Mouse (Mus musculus): ENCODE results near the gene Map3k5. TPM values are rescaled to one million over a fixed set of nuclear protein-coding genes. Genes with fewer than 3 reads are reported as not detected.

The Map3k5 gene
- total and polyA plus RNA-seq, 3 experiments = 15.8 to 31.0 (median 27.6) TPM

GRCm38 (mm10) chr10:19948381-19948780 is 14.1 kb downstream of the Map3k5 start:
- Histone ChIP-seq H3K9me3 (replicated peaks; ENCODE audit: low read length) (peaks cover 2% of the 10 kb centered on the region), H3K36me3 (replicated peaks in 1 of 2; ENCODE audit: control insufficient read depth in 1 of 2, insufficient read depth in 1 of 2, low read length in 1 of 2) (peaks cover 20 to 76% of the 10 kb centered on the region in 2 experiments), H3K4me1 (ENCODE audit: control insufficient read depth in 1 of 2, insufficient read depth in 2 of 2) (peaks cover 14 to 68% of the 10 kb centered on the region in 2 experiments), H3K9ac (ENCODE audit: insufficient read depth, low read depth) (no peak overlapping the region), H3K27ac (ENCODE audit: insufficient read depth, low read depth) (no peak overlapping the region), H3K4me2 (ENCODE audit: insufficient read depth, low read depth, poor library complexity, severe bottlenecking) (no peak overlapping the region), H3K4me3 (replicated peaks in 1 of 3; ENCODE audit: low read depth in 2 of 3, low read length in 2 of 3, poor library complexity in 1 of 3) (no peak overlapping the region), H3K27me3 (replicated peaks) (no peaks in the 10 kb centered on the region), H3K79me2 (replicated peaks; ENCODE audit: control insufficient read depth, extremely low read depth, insufficient read depth, poor library complexity, severe bottlenecking) (peaks cover 73% of the 10 kb centered on the region)
- TF ChIP-seq POLR2A (IDR thresholded peaks at IDR 0.05; ENCODE audit: low read depth, low read length) (no peak), POLR2AphosphoS2 (IDR thresholded peaks at IDR 0.05; ENCODE audit: low read depth, low read length) (no peak), KAT2A (IDR thresholded peaks at IDR 0.05; ENCODE audit: insufficient replicate concordance, low read length) (no peak), TBP (conservative IDR thresholded peaks at IDR 0.05; ENCODE audit: low read depth, low read length) (no peak), MAX (IDR thresholded peaks at IDR 0.05; ENCODE audit: low read length) (no peak), ZMIZ1 (IDR thresholded peaks at IDR 0.05; ENCODE audit: low read depth, low read length) (no peak), MAFK (IDR thresholded peaks at IDR 0.05; ENCODE audit: insufficient replicate concordance, low read length) (no peak), NRF1 (IDR thresholded peaks at IDR 0.05; ENCODE audit: low read depth, low read length) (no peak), SMC3 (IDR thresholded peaks at IDR 0.05; ENCODE audit: low read depth, low read length) (no peak), BHLHE40 (IDR thresholded peaks at IDR 0.05; ENCODE audit: low read depth, low read length) (no peak), E2F4 (IDR thresholded peaks at IDR 0.05; ENCODE audit: insufficient replicate concordance, low read depth, low read length) (no peak), PAX5 (IDR thresholded peaks at IDR 0.05; ENCODE audit: low read length) (no peak), IRF4 (IDR thresholded peaks at IDR 0.05; ENCODE audit: low read depth, low read length) (no peak), SIN3A (IDR thresholded peaks at IDR 0.05; ENCODE audit: low read length) (no peak), CTCF (conservative IDR thresholded peaks at IDR 0.05 in 1 of 2, IDR thresholded peaks at IDR 0.05 in 1 of 2; ENCODE audit: low read depth in 2 of 2, low read length in 2 of 2) (no peak)
- dilution Hi-C loops (cut with MboI; ENCODE audit: extremely low pct_ligation_motif_present, extremely low pct_unique_long_range_greater_than_20kb, low sequenced_read_pairs) (no loop called here), in situ Hi-C loops (cut with MboI; ENCODE audit: low pct_ligation_motif_present, low pct_unique_long_range_greater_than_20kb, low sequenced_read_pairs) (no loop called here)
- no peak for DNase-seq (ENCODE audit: extremely low read depth)

DNA sequence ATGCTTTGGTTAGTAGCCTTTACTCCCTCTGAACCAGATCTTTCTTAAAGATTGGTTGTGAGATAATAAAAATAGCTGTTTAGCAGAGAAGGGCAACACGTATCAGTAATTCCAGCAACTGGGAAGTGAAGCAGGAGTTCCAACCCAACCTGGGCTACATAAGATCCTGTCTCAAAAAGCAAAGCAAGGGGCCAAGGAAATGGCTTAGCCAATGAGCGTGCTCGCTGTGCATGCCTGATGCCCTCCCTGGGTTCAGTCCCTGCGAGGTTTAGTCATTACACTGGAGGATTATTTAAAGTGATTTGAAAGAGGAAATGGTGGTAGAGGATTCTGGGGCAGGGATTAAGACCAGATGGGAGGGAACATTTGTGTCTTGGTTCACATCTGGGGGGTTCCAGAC is 14.8 kb downstream of the Map3k5 start:
- no peak overlapping the region for H3K9ac ChIP-seq (ENCODE audit: insufficient read depth, low read depth)
- H3K27ac ChIP-seq (ENCODE audit: insufficient read depth, low read depth) = peak overlapping the region; percentile 19; the same call in 1 of the 2 replicates
- H3K4me1 ChIP-seq (ENCODE audit: control insufficient read depth in 1 of 2, insufficient read depth in 2 of 2) = peaks cover 19 to 69% of the 10 kb centered on the region in 2 experiments
- dilution Hi-C loops (cut with MboI; ENCODE audit: extremely low pct_ligation_motif_present, extremely low pct_unique_long_range_greater_than_20kb, low sequenced_read_pairs) (no loop called here), in situ Hi-C loops (cut with MboI; ENCODE audit: low pct_ligation_motif_present, low pct_unique_long_range_greater_than_20kb, low sequenced_read_pairs) (no loop called here)
- TF ChIP-seq NRF1 (IDR thresholded peaks at IDR 0.05; ENCODE audit: low read depth, low read length) (no peak), MXI1 (IDR thresholded peaks at IDR 0.05; ENCODE audit: low read depth, low read length) (no peak), JUN (IDR thresholded peaks at IDR 0.05; ENCODE audit: insufficient read depth, low read depth, low read length) (no peak), POLR2AphosphoS2 (IDR thresholded peaks at IDR 0.05; ENCODE audit: low read depth, low read length) (no peak), SIN3A (IDR thresholded peaks at IDR 0.05; ENCODE audit: low read length) (no peak), MYC (IDR thresholded peaks at IDR 0.05; ENCODE audit: low read depth, low read length) (no peak), ZNF384 (IDR thresholded peaks at IDR 0.05; ENCODE audit: low read depth, low read length) (no peak), TCF12 (IDR thresholded peaks at IDR 0.05; ENCODE audit: low read depth, low read length) (no peak), MAX (IDR thresholded peaks at IDR 0.05; ENCODE audit: low read length) (no peak), MAFK (IDR thresholded peaks at IDR 0.05; ENCODE audit: insufficient replicate concordance, low read length) (no peak), KAT2A (IDR thresholded peaks at IDR 0.05; ENCODE audit: insufficient replicate concordance, low read length) (no peak), ZMIZ1 (IDR thresholded peaks at IDR 0.05; ENCODE audit: low read depth, low read length) (no peak), TBP (conservative IDR thresholded peaks at IDR 0.05; ENCODE audit: low read depth, low read length) (no peak), ZC3H11A (IDR thresholded peaks at IDR 0.05; ENCODE audit: low read depth, low read length) (no peak), USF2 (conservative IDR thresholded peaks at IDR 0.05; ENCODE audit: low read depth, low read length) (no peak)
- no peak overlapping the region for H3K4me2 ChIP-seq (ENCODE audit: insufficient read depth, low read depth, poor library complexity, severe bottlenecking)
- H3K27me3 ChIP-seq (replicated peaks) = no peaks in the 10 kb centered on the region
- H3K4me3 ChIP-seq (replicated peaks in 1 of 3; ENCODE audit: low read depth in 2 of 3, low read length in 2 of 3, poor library complexity in 1 of 3) = no peak overlapping the region
- peaks cover 73% of the 10 kb centered on the region for H3K79me2 ChIP-seq (replicated peaks; ENCODE audit: control insufficient read depth, extremely low read depth, insufficient read depth, poor library complexity, severe bottlenecking)
- H3K9me3 ChIP-seq (replicated peaks; ENCODE audit: low read length) = peaks cover 2% of the 10 kb centered on the region
- peaks cover 20 to 69% of the 10 kb centered on the region in 2 experiments for H3K36me3 ChIP-seq (replicated peaks in 1 of 2; ENCODE audit: control insufficient read depth in 1 of 2, insufficient read depth in 1 of 2, low read length in 1 of 2)
- DNase-seq (ENCODE audit: extremely low read depth) = no peak

Data from CH12.LX (cell line).